Mouse (Mus musculus) frontal cortex, postnatal 25 days (tissue): ENCODE data around the gene Atp13a5.

Source experiments
- DNase-seq, 2 experiments: peaks; one replicate each; pipeline ENCODE4 v3.0.0; 2022; ENCODE audit warnings: low spot score in 2 of 2

The Atp13a5 gene

GRCm38 (mm10) chr16:29378458-29378857 is at the start of gene Atp13a5:
Atp13a5 (minus strand) TSS chr16:29378732.
- DNase-seq, result no peak

- no peak for DNase-seq
Measured at GRCm38 (mm10) chr16:29414822-29415221, 36.3 kb upstream of the Atp13a5 start.

- DNase-seq, result no peak
Measured at GRCm38 (mm10) chr16:29407319-29407718, 28.8 kb upstream of the Atp13a5 start.

GRCm38 (mm10) chr16:29399079-29399478 is 20.5 kb upstream of the Atp13a5 start:
- DNase-seq, result no peak

- DNase-seq, result no peak
Measured at GRCm38 (mm10) chr16:29384781-29385180, 6.2 kb upstream of the Atp13a5 start.

- DNase-seq, result peak in 1 of 2 experiments; percentile 17
Measured at GRCm38 (mm10) chr16:29374636-29375035, 3.9 kb downstream of the Atp13a5 start.

- no peak for DNase-seq
Measured at GRCm38 (mm10) chr16:29331351-29332044, 47.0 kb downstream of the Atp13a5 start.

GRCm38 (mm10) chr16:29330948-29331347 is 47.6 kb downstream of the Atp13a5 start:
- DNase-seq, result no peak

- no peak for DNase-seq
Measured at GRCm38 (mm10) chr16:29329213-29329612, 49.3 kb downstream of the Atp13a5 start.

- no peak for DNase-seq
Measured at GRCm38 (mm10) chr16:29327910-29328309, 50.6 kb downstream of the Atp13a5 start.

- no peak for DNase-seq
Measured at GRCm38 (mm10) chr16:29325233-29325919, 53.2 kb downstream of the Atp13a5 start.

GRCm38 (mm10) chr16:29320717-29321116 is 57.8 kb downstream of the Atp13a5 start:
- DNase-seq, result no peak

- no peak for DNase-seq
Measured at GRCm38 (mm10) chr16:29315391-29315790, 63.1 kb downstream of the Atp13a5 start.

GRCm38 (mm10) chr16:29314991-29315390 is 63.5 kb downstream of the Atp13a5 start:
- DNase-seq, result no peak

GRCm38 (mm10) chr16:29297555-29298021 is 80.9 kb downstream of the Atp13a5 start:
- DNase-seq, result no peak

GRCm38 (mm10) chr16:29280691-29281090 is 97.8 kb downstream of the Atp13a5 start:
- DNase-seq, result no peak

- DNase-seq, result no peak
Measured at GRCm38 (mm10) chr16:29254325-29254724, 124.2 kb downstream of the Atp13a5 start.

- DNase-seq, result no peak
Measured at GRCm38 (mm10) chr16:29235951-29236350, 142.6 kb downstream of the Atp13a5 start.

GRCm38 (mm10) chr16:29216395-29217295 is 161.9 kb downstream of the Atp13a5 start:
- DNase-seq, result peak; percentile 33 to 37

GRCm38 (mm10) chr16:29209605-29210411 is 168.7 kb downstream of the Atp13a5 start, which contains the start of gene Hrasls:
Hrasls (plus strand) TSS chr16:29209695.
- peak; percentile 20 to 29 for DNase-seq

- DNase-seq, result no peak
Measured at GRCm38 (mm10) chr16:29208841-29209240, 169.7 kb downstream of the Atp13a5 start.
